Mouse (Mus musculus) G1E-ER4 (cell line): ENCODE measurements around the gene Slc7a10. TPM values are rescaled to one million over a fixed set of nuclear protein-coding genes. Genes with fewer than 3 reads are reported as not detected.

ENCODE experiments used
- GATA1 ChIP-seq: IDR thresholded peaks from one replicate; pipeline ENCODE4 v1.8.0; 2012; ENCODE audit warnings: low read length, inconsistent platforms
- polyA plus RNA-seq: library from polyadenylated mRNA; stranded (reverse); fragments of >175 nt; gene quantifications from 2 replicates; pipeline ENCODE4 v1.2.3, GENCODE M21; 2012

Slc7a10 gene
- polyA plus RNA-seq, 1 experiment: not detected

- TF ChIP-seq GATA1: no peak
Observed at GRCm38 (mm10) chr7:35163600-35163999, 22.6 kb upstream of the Slc7a10 start.

GRCm38 (mm10) chr7:35164131-35164530 is 22.1 kb upstream of the Slc7a10 start:
- TF ChIP-seq GATA1: no peak

- no peak for TF ChIP-seq GATA1
Observed at GRCm38 (mm10) chr7:35166988-35167387, 19.2 kb upstream of the Slc7a10 start.

GRCm38 (mm10) chr7:35167925-35168324 is 18.3 kb upstream of the Slc7a10 start:
- no peak for TF ChIP-seq GATA1

GRCm38 (mm10) chr7:35169341-35169740 is 16.8 kb upstream of the Slc7a10 start:
- no peak for TF ChIP-seq GATA1

- TF ChIP-seq GATA1: no peak
Observed at GRCm38 (mm10) chr7:35171867-35172382, 14.3 kb upstream of the Slc7a10 start.

GRCm38 (mm10) chr7:35172519-35172918 is 13.7 kb upstream of the Slc7a10 start:
- no peak for TF ChIP-seq GATA1

GRCm38 (mm10) chr7:35175533-35175932 is 10.7 kb upstream of the Slc7a10 start:
- TF ChIP-seq GATA1: no peak

- TF ChIP-seq GATA1: no peak
Observed at GRCm38 (mm10) chr7:35176412-35177381, 9.5 kb upstream of the Slc7a10 start.

- no peak for TF ChIP-seq GATA1
Observed at GRCm38 (mm10) chr7:35184833-35185724, 1.1 kb upstream of the Slc7a10 start.

GRCm38 (mm10) chr7:35189699-35190098 is 3.5 kb downstream of the Slc7a10 start:
- TF ChIP-seq GATA1: no peak

GRCm38 (mm10) chr7:35191276-35191675 is 5.1 kb downstream of the Slc7a10 start:
- TF ChIP-seq GATA1: no peak

GRCm38 (mm10) chr7:35197022-35197421 is 10.8 kb downstream of the Slc7a10 start:
- no peak for TF ChIP-seq GATA1

- no peak for TF ChIP-seq GATA1
Observed at GRCm38 (mm10) chr7:35198981-35199754, 13.0 kb downstream of the Slc7a10 start.

- no peak for TF ChIP-seq GATA1
Observed at GRCm38 (mm10) chr7:35199755-35200154, 13.6 kb downstream of the Slc7a10 start.
